Mouse (Mus musculus) forebrain, embryonic 16.5 days (tissue): ENCODE data around the gene Cenpk. TPM values are rescaled to one million over a fixed set of nuclear protein-coding genes. Genes with fewer than 3 reads are reported as not detected.

Experiments
- polyA plus RNA-seq: library from polyadenylated mRNA; unstranded; fragments of >200 nt; fragmentation: Nextera tagmentation; extraction: Ambion mirVana; gene quantifications from 2 replicates; pipeline ENCODE4 v1.2.1, GENCODE M21; 2015

Gene Cenpk
- polyA plus RNA-seq, 1 experiment from 2014 or later = 22.5 TPM

Other genes with a start within 250 kb of the Cenpk start
- gene Nln, start 119.0 kb upstream of the Cenpk start, polyA plus RNA-seq = 40.1 and 45.8 TPM in 2 replicates
- gene Sgtb, start 118.9 kb upstream of the Cenpk start, polyA plus RNA-seq = 34.0 and 39.2 TPM in 2 replicates
- gene Trappc13, start 50.1 kb upstream of the Cenpk start, polyA plus RNA-seq = 69.4 and 72.5 TPM in 2 replicates
- 43.8 and 46.5 TPM in 2 replicates for gene Trim23, start 49.8 kb upstream of the Cenpk start, polyA plus RNA-seq
- 9.7 and 10.3 TPM in 2 replicates for gene Ppwd1, start 232 bp downstream of the Cenpk start, polyA plus RNA-seq
- gene Adamts6, start 59.2 kb downstream of the Cenpk start, polyA plus RNA-seq = 1.8 and 2.5 TPM in 2 replicates